Mouse (Mus musculus) midbrain, embryonic 14.5 days (tissue): ENCODE measurements at regions not wholly inside any gene's neighbourhood (a gene's known extent, or its start where the extent isn't known, plus 50 kb on each side); places are given as distances from the start of the nearest gene placed in this dataset.

ENCODE experiments used
- ATAC-seq: fragments of 200-750 bp; cut with Nextera tagmentation; 2 replicates; pipeline ENCODE4 v1.8.0; 2017; ENCODE audit warnings: moderate number of reproducible peaks, moderate library complexity; ENCODE audit not compliant: low FRiP score, low TSS enrichment
- DNase-seq: peaks from one replicate; pipeline ENCODE4 v3.0.0-alpha.2; 2015
- H3K27ac ChIP-seq: fragments of 300-500 bp; sonication (generic); replicated peaks from 2 replicates; pipeline ENCODE4 v1.5.1; 2014; ENCODE audit warnings: mild to moderate bottlenecking, low read depth, low read length, moderate library complexity
- H3K27me3 ChIP-seq: fragments of 300-500 bp; sonication (generic); 2 replicates; pipeline ENCODE4 v1.6.1; 2014; ENCODE audit warnings: low read length, control low read depth, mixed read lengths; ENCODE audit not compliant: control insufficient read depth, insufficient read depth
- H3K36me3 ChIP-seq: fragments of 300-500 bp; sonication (generic); 2 replicates; pipeline ENCODE4 v1.6.1; 2014; ENCODE audit warnings: low read length, control low read depth; ENCODE audit not compliant: control insufficient read depth, insufficient read depth
- H3K4me1 ChIP-seq: fragments of 300-500 bp; sonication (generic); 2 replicates; pipeline ENCODE4 v1.6.1; 2014; ENCODE audit warnings: mild to moderate bottlenecking, antibody characterized with exemption, low read length, control low read depth; ENCODE audit not compliant: control insufficient read depth, insufficient read depth
- H3K4me2 ChIP-seq: fragments of 300-500 bp; sonication (generic); 2 replicates; pipeline ENCODE4 v1.6.1; 2014; ENCODE audit warnings: mild to moderate bottlenecking, low read length, moderate library complexity
- H3K4me3 ChIP-seq: fragments of 300-500 bp; sonication (generic); replicated peaks from 2 replicates; pipeline ENCODE4 v1.5.1; 2014; ENCODE audit warnings: low read depth, low read length
- H3K9ac ChIP-seq: fragments of 300-500 bp; sonication (generic); replicated peaks from 2 replicates; pipeline ENCODE4 v1.6.1; 2014; ENCODE audit warnings: mild to moderate bottlenecking, low read length, moderate library complexity
- H3K9me3 ChIP-seq: fragments of 300-500 bp; sonication (generic); 2 replicates; pipeline ENCODE4 v1.6.1; 2016; ENCODE audit warnings: low read length, control low read depth, mixed read lengths; ENCODE audit not compliant: control insufficient read depth
- WGBS: fragments of 180-500 bp; shearing (Covaris S2); extraction: QIAGEN DNeasy Blood & Tissue Kit; methylation state at CpG from one replicate; pipeline ENCODE4 v1.1.7; 2014; 5-methylcytosine and 5-hydroxymethylcytosine counted together

- no peaks in the 10 kb centered on the region for H3K36me3 ChIP-seq
- no peak overlapping the region for H3K4me2 ChIP-seq
- no peaks in the 10 kb centered on the region; the same call in 1 of the 2 replicates for H3K27me3 ChIP-seq
- no peak overlapping the region for H3K27ac ChIP-seq
- DNase-seq (no peak), ATAC-seq (no peak)
- 33% methylated on average over 9 of the region's 9 CpGs for WGBS
- no peak overlapping the region for H3K9ac ChIP-seq
- H3K4me3 ChIP-seq = no peak overlapping the region
- no peaks in the 10 kb centered on the region for H3K4me1 ChIP-seq
- H3K9me3 ChIP-seq = no peaks in the 10 kb centered on the region
These were observed 59.8 kb upstream of the Spaca7 start for GRCm38 (mm10) chr8:12513042-12513441.

DNA sequence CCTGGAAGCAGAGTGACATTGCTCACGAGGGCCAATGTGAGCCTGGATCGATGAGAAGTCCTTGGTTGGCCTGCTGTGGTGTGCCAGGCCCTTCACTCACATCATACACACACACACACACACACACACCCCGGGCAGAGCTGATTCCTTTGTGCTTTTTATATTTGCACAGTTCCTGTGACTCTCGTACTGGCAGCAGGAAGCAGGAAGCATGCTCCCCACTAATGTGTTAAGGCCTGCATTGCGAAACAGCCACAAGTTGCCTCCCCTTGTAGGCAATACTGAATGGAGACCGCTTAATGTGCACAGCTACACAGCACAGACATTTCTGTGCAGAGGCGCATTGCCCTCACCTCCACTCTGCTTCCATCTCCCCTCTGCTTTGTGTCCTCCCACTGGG, 58.7 kb upstream of the Spaca7 start:
- H3K27ac ChIP-seq = no peak overlapping the region
- H3K4me2 ChIP-seq = no peak overlapping the region
- ATAC-seq (no peak), DNase-seq (no peak)
- no peaks in the 10 kb centered on the region; the same call in 1 of the 2 replicates for H3K27me3 ChIP-seq
- H3K9ac ChIP-seq = no peak overlapping the region
- H3K4me1 ChIP-seq = no peaks in the 10 kb centered on the region
- no peaks in the 10 kb centered on the region for H3K36me3 ChIP-seq
- WGBS = 75% methylated on average over 7 of the region's 7 CpGs
- H3K9me3 ChIP-seq = peaks cover 1% of the 10 kb centered on the region; the same call in 1 of the 2 replicates
- no peak overlapping the region for H3K4me3 ChIP-seq

DNA sequence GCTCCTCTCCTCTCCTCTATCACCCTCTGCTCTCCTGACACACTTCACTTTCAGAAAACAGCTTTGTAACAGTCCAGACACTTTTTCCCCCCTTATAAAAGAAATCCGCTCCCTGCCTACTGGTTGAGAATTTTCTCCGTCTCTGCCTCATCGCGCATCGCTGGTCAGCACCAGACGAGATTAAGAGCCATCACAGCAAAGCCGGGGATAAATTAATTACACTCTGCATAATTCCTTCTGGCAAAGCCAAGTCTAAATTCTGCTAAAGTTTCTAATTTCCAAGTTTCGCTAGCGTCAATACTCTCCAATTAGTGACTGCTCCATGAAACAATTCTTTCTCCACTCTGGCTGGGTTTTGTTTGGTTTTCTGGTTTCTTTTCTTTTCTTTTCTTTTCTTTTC, 51.2 kb upstream of the Spaca7 start:
- 8% methylated on average over 9 of the region's 9 CpGs for WGBS
- Histone ChIP-seq H3K4me2 (no peak overlapping the region), H3K9ac (no peak overlapping the region), H3K9me3 (peaks cover 6% of the 10 kb centered on the region), H3K4me1 (0 out of 2 replicates have a peak, but pooled peaks cover 3% of the 10 kb centered on the region), H3K27me3 (no peaks in the 10 kb centered on the region), H3K4me3 (no peak overlapping the region), H3K27ac (no peak overlapping the region), H3K36me3 (no peaks in the 10 kb centered on the region)
- DNase-seq (no peak), ATAC-seq (no peak)
